Mouse (Mus musculus) right cerebral cortex, adult 18-20 months (tissue): ENCODE measurements around the gene Igf2bp1.

Experiments
- DNase-seq: peaks from one replicate; pipeline ENCODE4 v3.0.0; 2022; ENCODE audit warnings: mixed read lengths

The Igf2bp1 gene

DNA sequence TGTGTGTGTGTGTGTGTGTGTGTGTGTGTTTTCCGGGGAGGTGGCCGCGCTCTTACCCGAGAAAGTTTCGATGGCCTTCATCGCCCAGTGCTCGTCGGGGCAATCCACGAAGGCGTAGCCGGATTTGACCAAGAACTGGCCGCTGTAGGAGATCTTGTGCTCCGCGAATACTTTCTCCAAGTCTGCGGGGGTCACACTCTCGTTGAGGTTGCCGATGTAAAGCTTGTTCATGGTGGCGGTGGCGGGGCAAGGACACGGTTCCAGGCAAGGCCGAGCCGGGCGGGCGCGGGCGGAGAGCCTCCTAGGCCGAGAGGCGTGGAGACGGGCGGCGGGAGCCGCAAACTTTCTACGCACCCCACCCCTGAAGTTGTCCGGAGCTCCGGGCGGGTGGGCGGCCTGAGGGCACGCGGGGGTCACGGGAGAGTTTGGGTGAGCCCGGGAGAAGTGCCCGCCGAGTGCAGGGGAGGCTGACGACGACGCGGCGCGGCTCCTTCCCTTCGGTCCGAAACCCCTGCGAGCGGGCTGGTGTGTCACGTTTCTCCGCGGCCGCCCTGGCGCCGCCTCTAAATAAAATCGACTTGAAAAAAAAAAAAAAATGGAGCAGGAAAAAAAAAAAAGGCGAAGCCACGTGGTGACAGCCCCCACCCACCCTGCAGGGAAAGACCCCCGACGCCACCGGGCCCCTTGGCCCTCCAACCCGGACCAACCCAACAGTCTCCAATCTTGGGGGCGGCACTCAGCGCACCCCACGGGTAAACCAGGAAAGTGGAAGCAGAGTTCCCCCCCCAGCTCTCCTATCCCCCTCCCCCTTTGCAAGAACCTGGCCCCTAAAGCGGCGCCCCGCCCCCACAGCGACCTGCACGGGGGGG lies at the start of gene Igf2bp1:
Igf2bp1 (minus strand) TSS at position 538 of the 869 bp plus-strand sequence.
- DNase-seq, result no peak

DNA sequence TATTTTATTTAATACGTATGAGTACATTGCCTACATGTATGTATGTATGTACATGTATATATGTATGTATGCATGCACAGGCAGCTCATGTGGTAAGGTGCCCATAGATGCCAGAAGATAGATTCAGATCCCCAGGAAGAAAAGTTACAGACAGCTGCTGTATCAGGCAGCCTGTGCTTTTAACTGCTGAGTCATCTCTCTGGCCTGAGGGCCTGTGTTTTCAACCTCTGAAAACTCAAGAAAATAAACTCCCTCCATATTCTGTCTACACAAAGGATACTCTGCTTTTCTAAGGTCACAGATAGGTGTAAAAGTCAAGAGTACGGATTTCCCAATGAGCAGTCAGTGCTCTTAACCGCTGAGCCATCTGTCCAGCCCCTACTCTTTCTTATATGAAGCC lies 45.1 kb upstream of the Igf2bp1 start:
- no peak for DNase-seq

DNA sequence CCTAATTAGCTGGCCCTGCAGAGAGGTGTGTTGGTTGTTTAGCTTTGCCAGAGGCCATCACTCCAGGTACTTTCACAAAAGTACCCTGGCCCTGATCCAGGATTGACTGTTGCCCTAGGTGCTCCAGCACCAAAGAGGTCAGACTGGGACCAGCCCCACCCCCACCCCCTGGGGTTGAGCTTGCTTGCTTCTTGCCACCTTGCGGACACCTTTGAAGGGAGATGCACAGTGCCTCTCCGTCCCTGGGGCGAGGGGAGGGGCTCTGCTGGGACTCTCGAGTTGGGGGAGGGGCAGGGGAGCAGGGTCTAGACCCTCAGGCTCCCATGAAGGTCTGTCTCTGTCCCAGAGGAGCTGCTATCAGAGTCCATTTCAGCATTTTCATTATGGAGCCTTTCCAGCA lies 44.2 kb upstream of the Igf2bp1 start:
- no peak for DNase-seq

DNA sequence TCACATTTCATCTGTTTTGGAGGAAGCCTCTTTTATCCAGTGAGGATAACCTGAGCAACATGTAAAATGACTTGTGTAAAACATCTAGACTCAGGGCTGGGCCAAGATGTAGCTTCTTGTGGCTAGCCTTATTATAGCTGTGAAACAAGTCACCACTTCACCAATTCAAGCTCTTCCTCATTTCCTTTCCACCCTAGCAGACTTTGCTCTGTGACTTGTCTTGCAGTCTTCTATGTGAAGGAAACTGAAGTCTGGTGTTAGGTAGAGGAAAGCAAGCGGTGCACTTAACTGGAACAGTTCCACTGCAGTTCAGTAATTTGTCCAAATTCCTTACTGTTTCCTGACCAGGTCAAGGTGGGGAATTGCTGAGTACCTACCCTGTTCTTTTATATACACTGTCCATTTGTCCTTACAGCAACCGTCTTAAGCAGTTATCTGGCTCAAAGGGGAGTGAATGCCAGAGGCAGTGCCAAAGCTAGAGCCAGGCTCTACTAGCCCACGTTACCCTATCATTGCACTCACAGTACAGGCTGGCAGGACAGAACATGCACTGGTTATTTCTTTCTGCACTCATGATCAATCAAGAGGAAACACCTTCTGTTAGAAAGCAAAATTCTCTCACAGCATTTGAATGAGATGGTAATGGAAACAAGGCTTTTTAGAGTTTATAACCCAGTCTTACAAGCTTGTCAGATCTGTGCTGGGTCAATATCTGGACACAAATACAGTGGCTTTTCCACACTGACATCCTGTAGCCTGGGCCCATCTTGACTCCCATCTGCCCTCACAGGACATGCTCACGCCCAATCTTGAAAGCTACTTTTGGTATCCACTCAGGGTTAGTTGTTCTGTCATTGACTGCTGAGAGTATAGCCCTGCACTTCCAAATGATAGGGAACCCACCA lies 42.0 kb upstream of the Igf2bp1 start:
- DNase-seq, result no peak

DNA sequence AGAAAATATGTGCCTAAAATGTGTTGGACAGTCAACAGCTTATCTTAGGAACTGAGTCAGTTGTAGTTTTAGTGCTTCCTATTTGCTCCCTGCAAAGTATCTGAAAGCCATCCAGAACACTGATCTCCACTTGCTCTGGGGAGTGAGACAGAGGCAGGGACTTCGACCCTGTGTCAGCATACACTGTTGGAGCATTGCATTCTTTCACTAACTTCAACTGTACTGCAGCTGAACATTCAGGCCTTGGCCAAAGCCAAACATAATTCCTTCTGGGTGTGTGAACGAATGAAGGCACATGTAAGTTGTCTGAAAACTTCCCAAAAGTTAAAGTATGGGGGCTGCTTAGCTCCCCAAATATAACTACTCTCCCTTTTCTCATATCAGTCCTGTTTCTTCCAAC lies 41.1 kb upstream of the Igf2bp1 start:
- no peak for DNase-seq

DNA sequence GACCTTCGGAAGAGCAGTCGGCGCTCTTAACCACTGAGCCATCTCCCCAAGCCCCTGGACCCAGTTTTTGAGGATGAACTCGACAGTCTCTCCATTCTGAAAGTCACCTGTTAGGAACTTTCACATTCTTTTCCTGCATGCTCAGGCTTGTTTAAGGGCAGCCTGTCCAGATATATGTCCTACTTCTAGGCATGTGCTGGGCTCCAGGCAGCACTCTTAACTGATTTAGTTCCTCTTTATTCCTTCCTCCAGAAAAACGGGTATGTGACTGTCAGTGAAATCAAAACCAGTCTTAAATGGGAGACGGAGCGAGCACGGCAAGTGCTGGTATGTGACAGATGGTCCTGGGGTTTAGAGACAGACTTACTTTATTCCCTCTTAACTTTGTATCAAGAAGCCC lies 40.3 kb upstream of the Igf2bp1 start:
- DNase-seq, result no peak

DNA sequence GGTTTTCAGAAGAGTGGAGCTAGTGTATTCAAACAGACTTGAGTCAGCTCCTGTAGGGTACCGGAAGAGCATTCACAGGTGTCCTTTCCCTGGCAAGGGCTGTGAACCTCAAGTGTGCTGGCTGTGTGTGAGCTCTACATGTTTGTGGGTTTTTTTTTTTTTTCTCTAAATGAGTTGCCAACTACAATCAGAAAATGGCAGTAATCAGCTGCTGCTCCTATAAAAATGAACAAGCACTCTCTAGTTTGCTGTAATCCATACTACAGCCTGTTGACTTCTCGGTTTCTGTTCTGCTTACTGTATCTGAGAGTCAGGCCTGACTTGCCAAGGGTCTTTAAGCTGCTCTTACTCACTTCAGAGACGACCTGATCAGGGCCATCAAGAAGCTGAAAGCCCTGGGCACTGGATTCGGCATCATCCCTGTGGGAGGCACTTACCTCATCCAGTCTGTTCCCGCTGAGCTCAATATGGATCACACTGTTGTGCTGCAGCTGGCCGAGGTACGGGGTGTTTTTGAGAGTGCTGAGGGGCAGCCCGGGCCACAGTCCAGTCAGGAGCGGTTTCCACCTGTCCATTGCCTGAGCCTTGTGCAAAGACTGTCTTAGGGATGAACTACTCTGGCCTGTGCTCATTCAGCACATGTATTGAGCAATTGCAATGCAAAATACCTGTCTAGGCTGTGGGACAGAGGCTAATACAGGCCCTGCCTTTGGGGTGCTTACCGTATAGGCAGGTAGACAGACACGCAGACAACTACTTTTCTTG lies 39.2 kb upstream of the Igf2bp1 start:
- DNase-seq, result no peak

DNA sequence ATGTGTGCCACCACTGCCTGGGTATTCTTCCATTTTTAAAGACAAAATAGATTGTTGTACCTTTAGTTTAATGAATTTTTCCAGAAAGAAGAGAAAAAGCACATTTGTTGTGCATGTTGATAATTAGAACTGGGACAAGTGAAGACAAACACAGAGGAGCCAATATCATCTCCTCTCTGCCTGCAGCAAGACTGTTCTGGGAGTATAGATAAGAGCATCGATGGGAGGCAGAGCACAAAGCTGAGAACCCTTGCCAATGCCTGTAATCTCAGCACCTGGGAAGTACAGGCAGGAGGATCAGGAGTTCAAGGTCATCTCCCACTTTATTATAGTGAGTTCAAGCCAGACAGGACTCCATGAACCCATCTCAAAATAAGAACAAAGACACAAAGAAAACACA lies 32.8 kb upstream of the Igf2bp1 start:
- DNase-seq, result no peak

DNA sequence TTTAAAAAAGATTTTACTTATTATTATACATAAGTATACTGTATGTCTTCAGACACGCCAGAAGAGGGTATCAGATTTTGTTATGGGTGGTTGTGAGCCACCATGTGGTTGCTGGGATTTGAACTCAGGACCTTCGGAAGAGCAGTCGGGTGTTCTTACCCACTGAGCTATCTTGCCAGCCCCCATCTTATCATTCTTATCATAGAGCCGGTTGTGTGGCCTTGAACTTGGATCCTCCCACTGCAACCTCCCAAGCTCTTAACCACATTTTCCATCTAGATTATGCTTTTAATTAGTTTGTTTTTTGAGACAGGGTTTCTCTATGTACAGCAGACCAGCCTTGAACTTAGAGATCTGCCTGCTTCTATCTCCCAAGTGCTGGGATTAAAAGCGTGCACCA lies 31.8 kb upstream of the Igf2bp1 start:
- no peak for DNase-seq

DNA sequence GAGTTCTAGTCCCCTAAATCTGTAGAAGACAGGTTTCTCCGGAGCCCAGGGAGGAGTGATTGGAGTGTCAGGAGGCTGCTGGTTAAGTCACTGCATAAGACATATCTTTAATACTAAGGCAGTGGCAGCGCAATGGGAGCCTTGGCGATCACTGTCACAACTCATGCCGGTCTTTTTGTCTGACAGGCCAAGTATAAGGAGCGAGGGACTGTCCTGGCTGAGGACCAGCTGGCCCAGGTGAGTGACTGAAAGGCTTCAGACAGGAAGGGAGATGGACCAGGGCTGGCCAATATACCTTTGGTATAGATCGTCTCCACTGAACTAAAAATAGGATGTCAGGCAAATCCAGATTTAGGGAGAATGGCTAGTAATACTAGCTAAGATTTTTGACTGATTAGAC lies 29.4 kb upstream of the Igf2bp1 start:
- no peak for DNase-seq

DNA sequence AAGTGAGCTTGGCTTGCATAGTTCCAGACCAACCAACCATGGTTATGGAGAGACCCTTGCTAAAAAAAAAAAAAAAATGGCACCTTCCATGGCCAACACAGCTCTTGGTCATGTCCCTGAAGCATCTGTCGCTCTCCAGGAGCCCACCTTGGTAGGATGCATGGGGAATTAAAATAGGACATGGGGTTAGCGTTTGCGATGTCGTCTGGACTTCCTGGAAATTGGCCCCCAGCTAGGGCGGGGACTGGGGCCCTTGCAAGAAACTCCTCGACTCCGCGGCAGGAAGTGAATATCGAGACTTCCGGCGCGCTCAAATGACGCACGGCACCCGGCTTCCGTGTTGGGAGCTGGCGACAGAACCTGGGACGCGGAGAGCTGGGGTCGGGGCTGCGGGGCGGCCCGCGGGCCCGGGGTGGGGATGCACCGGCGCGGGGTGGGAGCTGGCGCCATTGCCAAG lies 28.9 kb upstream of the Igf2bp1 start, which contains the start of gene Snf8:
Snf8 (plus strand) TSS at position 290 of the 457 bp plus-strand sequence.
- peak; percentile 96 for DNase-seq

DNA sequence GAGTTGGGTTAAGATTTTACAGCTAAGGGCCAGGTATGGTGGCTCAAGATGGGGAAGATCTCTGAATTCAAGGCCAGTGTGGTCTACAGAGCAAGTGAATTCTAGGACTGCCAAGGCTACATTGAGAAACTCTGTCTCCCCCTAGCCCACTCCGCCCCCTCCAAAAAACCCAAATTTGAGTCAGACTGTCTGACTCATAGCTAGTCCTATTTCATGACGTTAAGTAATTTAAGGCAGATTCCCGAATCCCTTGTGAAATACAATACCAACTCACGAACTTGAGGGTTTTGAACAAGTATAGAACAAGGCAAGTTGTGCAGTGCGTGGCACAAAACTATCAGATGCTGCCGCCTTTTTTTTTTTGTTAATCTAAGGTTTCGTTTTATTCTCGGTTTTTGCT lies 28.4 kb upstream of the Igf2bp1 start:
- no peak for DNase-seq

DNA sequence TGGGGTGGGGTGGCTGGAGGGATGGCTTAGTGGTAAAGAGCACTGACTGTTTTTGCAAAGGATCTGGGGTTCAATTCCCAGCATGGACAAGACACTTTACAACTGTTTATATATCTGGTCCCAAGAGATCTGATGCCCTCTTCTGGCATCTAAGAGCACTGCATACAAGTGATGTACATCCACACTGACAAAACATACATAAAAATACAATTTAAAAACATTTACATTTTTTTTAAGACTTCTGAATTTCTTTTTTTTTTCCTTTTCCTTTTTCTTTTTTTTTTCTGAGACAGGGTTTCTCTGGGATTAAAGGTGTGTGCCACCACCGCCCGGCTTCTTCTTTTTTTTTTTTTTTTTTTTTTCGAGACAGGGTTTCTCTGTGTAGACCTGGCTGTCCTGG lies 27.5 kb upstream of the Igf2bp1 start:
- no peak for DNase-seq

DNA sequence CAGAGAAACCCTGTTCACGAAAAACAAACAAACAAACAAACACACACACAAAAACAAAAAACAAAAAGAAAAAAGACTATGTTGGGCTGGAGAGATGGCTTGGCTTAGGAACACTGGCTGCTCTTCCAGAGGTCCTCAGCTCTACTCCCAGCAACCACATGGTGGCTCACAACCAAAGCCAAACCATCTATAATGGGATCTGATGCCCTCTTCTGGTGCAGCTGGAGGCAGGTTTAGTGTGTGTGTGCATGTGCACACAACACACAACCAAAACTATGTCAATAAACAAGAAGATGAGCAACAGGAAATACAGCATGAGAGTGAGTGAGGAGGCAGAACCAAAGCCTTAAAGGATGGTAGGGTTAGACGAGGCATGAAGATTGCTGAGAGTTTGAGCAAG lies 26.0 kb upstream of the Igf2bp1 start:
- no peak for DNase-seq

DNA sequence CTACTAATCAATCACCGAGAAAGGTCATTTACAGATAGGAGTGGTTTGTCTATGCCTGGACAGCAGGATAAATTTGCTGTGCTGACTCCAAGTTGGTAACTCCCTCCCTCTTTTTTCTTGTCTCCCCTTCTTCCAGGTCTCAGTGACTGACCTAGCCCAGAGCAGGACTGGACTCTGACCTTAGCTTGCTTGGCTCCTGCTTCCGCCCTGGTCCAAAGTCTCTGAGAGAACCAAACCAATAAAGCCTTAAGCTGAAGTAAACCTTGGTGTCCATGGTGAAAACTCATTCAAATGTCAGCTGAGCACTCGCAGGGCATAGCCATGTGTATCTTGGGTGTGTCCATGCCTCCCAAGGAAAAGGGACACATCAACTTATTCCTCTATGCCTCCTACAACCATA lies 24.8 kb upstream of the Igf2bp1 start:
- no peak for DNase-seq

DNA sequence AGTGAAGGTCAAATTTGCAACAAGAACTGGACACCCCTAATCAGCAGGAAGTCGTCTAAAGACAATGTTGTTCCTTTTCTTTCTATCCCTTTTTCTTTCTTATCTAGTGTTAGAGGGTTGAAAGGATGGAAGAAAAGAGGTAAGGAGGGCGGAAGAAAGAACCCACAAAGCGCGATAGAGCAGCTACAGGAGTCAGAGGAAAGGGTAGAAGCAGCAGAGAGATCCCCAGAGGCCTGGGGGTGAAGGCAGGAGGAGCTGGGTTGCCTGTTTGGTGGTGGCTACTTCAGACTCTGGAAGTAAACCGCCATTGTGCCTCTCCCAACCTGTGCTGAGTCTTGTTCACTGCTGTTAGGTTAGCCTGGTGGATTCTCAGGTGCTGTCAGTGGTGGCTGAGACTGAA lies 22.4 kb upstream of the Igf2bp1 start:
- DNase-seq, result no peak

DNA sequence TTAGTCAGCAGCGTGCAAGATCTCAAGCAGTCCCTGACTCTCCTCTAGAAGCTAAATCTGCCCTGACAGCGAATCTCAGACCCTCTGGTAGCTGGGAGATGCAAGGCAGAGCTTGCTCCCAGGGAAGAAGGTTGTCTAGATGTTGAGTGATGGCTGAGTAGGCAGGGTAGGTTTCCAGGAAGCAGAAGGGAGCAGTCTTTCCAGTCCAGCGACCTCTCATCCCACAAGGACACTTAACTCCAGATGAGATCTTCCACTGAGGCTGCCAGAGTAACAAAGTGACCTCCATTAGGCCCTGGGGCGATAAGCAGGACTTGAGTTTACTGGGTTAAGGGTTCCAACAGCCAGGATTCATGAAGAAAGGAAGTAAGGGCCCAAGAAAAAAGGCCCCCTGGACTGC lies 14.9 kb upstream of the Igf2bp1 start:
- no peak for DNase-seq

DNA sequence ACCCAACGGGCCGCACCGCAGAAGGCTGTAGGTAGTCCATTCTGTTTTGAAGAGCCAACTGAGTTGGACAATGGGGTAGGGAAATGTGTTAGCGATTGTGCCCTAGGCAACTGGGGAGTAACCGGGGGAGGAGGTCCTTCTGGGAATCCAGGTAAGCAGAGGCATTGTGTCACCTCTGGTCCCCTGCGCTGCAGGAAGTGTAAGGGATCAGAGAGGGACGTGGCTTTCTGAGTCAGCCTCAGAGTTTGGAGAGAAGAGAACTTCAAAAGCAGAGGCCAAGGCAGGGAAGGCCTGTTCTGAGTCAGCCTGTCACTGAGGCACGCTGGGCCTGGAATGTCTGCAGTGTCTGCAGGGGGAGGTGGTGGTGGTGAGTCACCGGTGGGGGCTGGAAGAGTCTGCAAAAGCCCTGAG lies 12.2 kb upstream of the Igf2bp1 start:
- DNase-seq, result peak; percentile 42

DNA sequence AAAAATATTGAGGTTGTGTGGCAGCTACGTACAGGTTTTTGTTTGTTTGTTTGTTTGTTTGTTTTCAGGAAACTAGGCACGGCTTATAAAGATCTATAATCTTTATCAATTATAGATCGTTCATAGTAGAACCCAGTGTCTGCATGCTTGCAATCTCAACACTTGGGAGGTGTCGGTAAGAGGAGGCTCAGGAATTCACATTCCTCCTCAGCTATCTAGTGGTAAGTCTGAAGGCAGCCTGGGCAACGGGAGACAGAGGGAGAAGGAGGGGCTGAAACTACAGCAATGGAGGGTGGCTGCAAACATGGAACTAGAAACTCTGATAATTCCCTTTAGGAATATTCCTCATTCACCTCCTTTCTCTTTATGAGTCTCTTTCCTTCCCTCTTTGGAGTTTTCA lies 9.7 kb upstream of the Igf2bp1 start:
- no peak for DNase-seq

DNA sequence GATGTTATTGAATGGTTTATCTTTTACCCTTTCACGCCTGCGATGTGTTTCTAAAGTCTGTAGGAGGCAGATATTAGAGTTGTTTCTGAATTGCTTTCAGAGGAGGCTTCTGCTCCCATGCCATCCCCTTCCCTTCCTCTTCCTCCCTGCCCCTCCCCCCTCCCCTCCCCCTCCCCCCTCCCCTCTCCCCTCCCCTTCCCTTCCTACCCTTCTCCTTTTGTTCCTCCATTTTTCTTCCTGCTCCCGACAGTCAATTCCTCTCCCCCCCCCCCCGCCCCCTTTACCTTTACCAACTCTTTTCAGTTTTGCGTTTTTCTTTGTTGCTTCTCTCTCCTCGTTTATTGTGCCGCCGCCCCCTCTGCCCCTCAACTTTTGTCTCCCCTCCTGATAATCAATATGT lies 6.2 kb upstream of the Igf2bp1 start:
- no peak for DNase-seq

DNA sequence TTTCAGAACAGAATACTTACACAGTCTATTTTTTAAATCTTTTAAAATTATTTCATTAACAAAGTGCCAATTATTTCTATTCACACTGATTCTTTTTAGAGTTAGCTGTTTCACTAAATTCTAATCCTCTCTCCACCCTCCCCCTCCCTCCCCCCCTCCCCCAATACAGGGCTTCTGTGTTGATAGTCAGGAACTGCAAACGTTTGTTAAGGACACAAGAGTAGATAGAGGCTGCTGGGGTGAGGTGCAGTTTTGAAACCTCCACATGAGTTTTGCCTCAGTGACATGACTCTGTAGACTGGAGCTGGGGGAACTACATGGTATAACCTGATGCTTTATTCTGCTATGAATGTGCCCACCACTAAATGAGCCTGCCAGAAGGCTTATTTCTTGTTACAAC lies 3.1 kb upstream of the Igf2bp1 start:
- no peak for DNase-seq

DNA sequence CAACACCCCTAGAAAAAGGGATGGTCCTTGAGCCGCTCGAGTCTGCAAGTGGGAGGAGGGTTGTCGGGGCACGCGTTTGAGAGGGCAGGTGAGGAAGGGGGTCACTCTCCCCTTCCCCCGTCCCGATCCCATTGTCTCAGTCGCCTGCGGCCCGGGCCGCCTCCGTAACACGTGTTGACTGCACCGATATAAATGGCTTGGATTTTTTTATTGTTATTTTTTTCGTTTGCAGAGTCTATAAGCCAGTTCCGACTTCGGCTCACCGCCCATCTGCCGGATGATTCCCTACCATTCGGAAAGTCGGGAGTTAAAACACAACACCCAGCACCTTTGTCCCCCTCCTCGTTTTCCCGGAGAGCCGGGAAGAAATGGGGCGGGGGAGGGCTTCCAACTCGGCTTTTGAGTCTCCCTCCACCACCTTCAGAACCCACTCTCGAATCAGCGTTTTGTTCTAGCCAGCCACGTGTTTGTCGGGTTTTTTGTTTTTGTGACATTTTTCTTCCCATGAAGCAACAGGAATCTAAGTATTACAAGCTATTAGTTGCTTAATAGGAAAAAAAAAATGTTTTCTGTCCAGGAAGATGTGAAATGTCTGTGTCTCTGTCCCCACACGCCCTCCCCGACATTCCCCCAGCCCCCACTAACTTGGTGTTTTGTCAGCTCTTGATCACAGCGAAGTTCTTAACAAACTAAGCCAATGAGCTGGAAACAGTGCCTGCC lies 1.9 kb upstream of the Igf2bp1 start:
- DNase-seq, result no peak
